Mouse (Mus musculus) G1E (cell line): ENCODE measurements around the gene Pkdcc.

ENCODE experiments used
- CTCF ChIP-seq: IDR thresholded peaks from 2 replicates; pipeline ENCODE4 v1.5.1; 2012; ENCODE audit warnings: low read depth, low read length, inconsistent platforms, mixed read lengths
- TAL1 ChIP-seq: conservative IDR thresholded peaks from 2 replicates; pipeline ENCODE4 v1.6.1; 2012; ENCODE audit warnings: low read depth, low read length, inconsistent platforms, mixed read lengths

DNA sequence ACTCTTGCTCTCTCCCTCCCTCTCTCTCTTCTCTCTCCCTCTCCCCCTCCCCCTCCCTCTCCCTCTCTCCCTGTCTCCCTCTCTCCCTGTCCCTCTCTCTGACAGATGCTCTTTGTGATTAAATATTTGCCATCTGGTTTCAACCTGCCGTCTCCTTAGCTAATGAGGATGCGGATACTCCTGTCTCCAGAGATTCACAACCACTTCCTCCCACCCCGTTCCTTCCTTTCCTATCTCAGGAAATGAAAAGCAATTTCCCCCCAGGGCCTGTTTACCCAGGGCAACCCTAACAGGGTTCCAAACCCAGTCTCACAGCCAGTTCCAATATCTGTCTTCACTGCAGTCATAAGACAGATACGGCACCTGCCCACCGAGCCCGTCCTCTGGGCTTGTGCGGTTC is 31.0 kb downstream of the Pkdcc start:
- TF ChIP-seq TAL1 (no peak), CTCF (no peak)
